Mouse (Mus musculus) limb, embryonic 11.5 days (tissue): Measurements from ENCODE around the gene Fam221a. TPM values are rescaled to one million over a fixed set of nuclear protein-coding genes. Genes with fewer than 3 reads are reported as not detected.

Experiments
- ATAC-seq: fragments of 200-750 bp; cut with Nextera tagmentation; 2 replicates; pipeline ENCODE4 v1.8.0; 2017; ENCODE audit warnings: low read depth; ENCODE audit not compliant: insufficient number of reproducible peaks, low FRiP score, low TSS enrichment
- DNase-seq: peaks from one replicate; pipeline ENCODE4 v3.0.0-alpha.2; 2015; ENCODE audit warnings: low spot score
- H3K27ac ChIP-seq: fragments of 300-500 bp; sonication (generic); replicated peaks from 2 replicates; pipeline ENCODE4 v1.5.1; 2014; ENCODE audit warnings: low read depth, mild to moderate bottlenecking, low read length
- H3K27me3 ChIP-seq: fragments of 300-500 bp; sonication (generic); 2 replicates; pipeline ENCODE4 v1.6.1; 2014; ENCODE audit warnings: mild to moderate bottlenecking, low read length, mixed read lengths; ENCODE audit not compliant: control insufficient read depth, insufficient read depth
- H3K36me3 ChIP-seq: fragments of 300-500 bp; sonication (generic); 2 replicates; pipeline ENCODE4 v1.6.1; 2014; ENCODE audit warnings: mild to moderate bottlenecking, low read length, moderate library complexity, mixed read lengths; ENCODE audit not compliant: control insufficient read depth, insufficient read depth
- H3K4me1 ChIP-seq: fragments of 300-500 bp; sonication (generic); 2 replicates; pipeline ENCODE4 v1.6.1; 2014; ENCODE audit warnings: low read length, mixed read lengths; ENCODE audit not compliant: control insufficient read depth, insufficient read depth
- H3K4me2 ChIP-seq: fragments of 300-500 bp; sonication (generic); 2 replicates; pipeline ENCODE4 v1.6.1; 2014; ENCODE audit warnings: low read depth, mild to moderate bottlenecking, moderate library complexity; ENCODE audit not compliant: severe bottlenecking
- H3K4me3 ChIP-seq: fragments of 300-500 bp; sonication (generic); 2 replicates; pipeline ENCODE4 v1.5.1; 2014; ENCODE audit warnings: low read depth, low read length
- H3K9ac ChIP-seq: fragments of 300-500 bp; sonication (generic); 2 replicates; pipeline ENCODE4 v1.6.1; 2014; ENCODE audit warnings: mild to moderate bottlenecking, low read length
- H3K9me3 ChIP-seq: fragments of 300-500 bp; sonication (generic); 2 replicates; pipeline ENCODE4 v1.6.1; 2016; ENCODE audit warnings: low read length; ENCODE audit not compliant: control insufficient read depth
- WGBS: fragments of 180-500 bp; shearing (Covaris S2); extraction: QIAGEN DNeasy Blood & Tissue Kit; methylation state at CpG from one replicate; pipeline ENCODE4 v1.1.7; 2014; 5-methylcytosine and 5-hydroxymethylcytosine counted together
- polyA plus RNA-seq: library from polyadenylated mRNA; unstranded; fragments of >200 nt; fragmentation: Nextera tagmentation; extraction: Ambion mirVana; gene quantifications from 2 replicates; pipeline ENCODE4 v1.2.1, GENCODE M21; 2014

Gene Fam221a
- polyA plus RNA-seq, 1 experiment from 2014 or later, result 7.2 TPM

- Histone ChIP-seq H3K27me3 (no peaks in the 10 kb centered on the region), H3K36me3 (no peaks in the 10 kb centered on the region), H3K4me2 (no peak overlapping the region), H3K9ac (no peak overlapping the region), H3K27ac (no peak overlapping the region), H3K4me1 (0 out of 2 replicates have a peak, but pooled peaks cover 3% of the 10 kb centered on the region), H3K4me3 (no peak overlapping the region), H3K9me3 (no peaks in the 10 kb centered on the region)
- DNase-seq, result no peak
- WGBS, result 87% methylated on average over 3 of the region's 3 CpGs
- ATAC-seq, result no peak
Measured at GRCm38 (mm10) chr6:49326846-49327245, 40.7 kb upstream of the Fam221a start.

DNA sequence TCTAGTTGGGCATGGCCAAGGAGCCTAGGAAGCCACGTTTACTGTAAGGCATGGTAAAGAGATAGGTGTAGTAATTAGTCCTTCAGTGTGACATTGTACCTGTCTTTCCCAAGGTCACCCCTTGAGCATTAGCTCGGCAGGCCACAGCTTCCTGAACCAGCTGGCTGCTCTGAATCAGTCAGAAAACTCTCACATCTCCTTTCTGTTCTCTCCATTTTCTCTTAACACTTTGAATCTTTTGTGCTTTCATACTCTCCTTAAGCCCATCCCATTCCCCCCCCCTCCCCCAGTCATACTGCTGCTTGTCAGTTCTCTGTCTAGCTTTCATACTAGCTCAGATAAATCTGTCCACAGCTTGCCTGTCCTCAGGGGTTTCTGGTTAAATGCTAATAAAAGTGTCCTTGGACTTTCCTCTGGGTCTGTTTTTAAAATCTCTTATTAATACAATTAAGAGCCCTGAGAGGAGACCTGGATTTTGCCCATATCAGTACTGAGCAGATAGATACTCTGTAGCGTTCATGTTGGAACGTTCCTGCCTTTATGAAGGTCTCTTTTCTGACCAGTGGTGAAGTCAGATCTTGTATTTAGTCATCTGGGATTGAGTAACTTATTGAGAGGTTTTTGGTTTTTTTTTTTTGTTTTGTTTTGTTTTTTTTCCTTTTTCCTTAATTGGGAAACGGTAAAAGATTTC, 36.0 kb upstream of the Fam221a start:
- Histone ChIP-seq H3K4me1 (0 out of 2 replicates have a peak, but pooled peaks cover 3% of the 10 kb centered on the region), H3K4me3 (no peak overlapping the region), H3K27me3 (no peaks in the 10 kb centered on the region), H3K36me3 (no peaks in the 10 kb centered on the region), H3K4me2 (no peak overlapping the region), H3K9ac (no peak overlapping the region), H3K27ac (no peak overlapping the region), H3K9me3 (no peaks in the 10 kb centered on the region)
- DNase-seq, result no peak
- no peak for ATAC-seq
- WGBS, result 74% methylated on average over 5 of the region's 5 CpGs

GRCm38 (mm10) chr6:49332060-49332370, 35.5 kb upstream of the Fam221a start:
- no peaks in the 10 kb centered on the region for H3K27me3 ChIP-seq
- no peaks in the 10 kb centered on the region for H3K9me3 ChIP-seq
- H3K9ac ChIP-seq, result no peak overlapping the region
- H3K36me3 ChIP-seq, result no peaks in the 10 kb centered on the region
- no peak for DNase-seq
- WGBS, result 74% methylated on average over 13 of the region's 13 CpGs
- H3K27ac ChIP-seq, result no peak overlapping the region
- 0 out of 2 replicates have a peak, but pooled peaks cover 3% of the 10 kb centered on the region for H3K4me1 ChIP-seq
- no peak for ATAC-seq
- no peak overlapping the region for H3K4me2 ChIP-seq
- H3K4me3 ChIP-seq, result no peak overlapping the region

- H3K27me3 ChIP-seq, result no peaks in the 10 kb centered on the region
- no peak overlapping the region for H3K27ac ChIP-seq
- 8% methylated on average over 9 of the region's 9 CpGs for WGBS
- no peak overlapping the region for H3K9ac ChIP-seq
- peak; percentile 34 for DNase-seq
- H3K4me1 ChIP-seq, result no peaks in the 10 kb centered on the region
- no peak overlapping the region for H3K4me3 ChIP-seq
- no peaks in the 10 kb centered on the region for H3K36me3 ChIP-seq
- no peaks in the 10 kb centered on the region for H3K9me3 ChIP-seq
- no peak overlapping the region for H3K4me2 ChIP-seq
- peak; percentile 21; the same call in 1 of the 2 replicates for ATAC-seq
Measured at GRCm38 (mm10) chr6:49338566-49338965, 29.0 kb upstream of the Fam221a start.

GRCm38 (mm10) chr6:49339145-49339544, 28.4 kb upstream of the Fam221a start:
- Histone ChIP-seq H3K27me3 (no peaks in the 10 kb centered on the region), H3K4me1 (no peaks in the 10 kb centered on the region), H3K27ac (no peak overlapping the region), H3K9me3 (no peaks in the 10 kb centered on the region), H3K4me2 (no peak overlapping the region), H3K4me3 (no peak overlapping the region), H3K36me3 (no peaks in the 10 kb centered on the region), H3K9ac (no peak overlapping the region)
- no peak for ATAC-seq
- 27% methylated on average over 6 of the region's 6 CpGs for WGBS
- no peak for DNase-seq

GRCm38 (mm10) chr6:49343737-49344469, 23.6 kb upstream of the Fam221a start:
- ATAC-seq, result no peak
- 84% methylated on average over 14 of the region's 14 CpGs for WGBS

GRCm38 (mm10) chr6:49349826-49350225, 17.7 kb upstream of the Fam221a start:
- no peaks in the 10 kb centered on the region for H3K4me1 ChIP-seq
- ATAC-seq, result no peak
- no peak overlapping the region for H3K4me2 ChIP-seq
- 86% methylated on average over 7 of the region's 7 CpGs for WGBS
- H3K9me3 ChIP-seq, result no peaks in the 10 kb centered on the region
- no peak for DNase-seq
- H3K9ac ChIP-seq, result no peak overlapping the region
- H3K36me3 ChIP-seq, result no peaks in the 10 kb centered on the region
- H3K4me3 ChIP-seq, result no peak overlapping the region
- no peaks in the 10 kb centered on the region for H3K27me3 ChIP-seq
- no peak overlapping the region for H3K27ac ChIP-seq

More at GRCm38 (mm10) chr6:49343737-49344469, 23.6 kb upstream of the Fam221a start:
- H3K36me3 ChIP-seq, result no peaks in the 10 kb centered on the region
- DNase-seq, result no peak
- no peak overlapping the region for H3K9ac ChIP-seq
- no peaks in the 10 kb centered on the region for H3K9me3 ChIP-seq
- no peak overlapping the region for H3K27ac ChIP-seq
- no peaks in the 10 kb centered on the region for H3K27me3 ChIP-seq
- no peak overlapping the region for H3K4me3 ChIP-seq
- H3K4me1 ChIP-seq, result no peaks in the 10 kb centered on the region
- no peak overlapping the region for H3K4me2 ChIP-seq

DNA sequence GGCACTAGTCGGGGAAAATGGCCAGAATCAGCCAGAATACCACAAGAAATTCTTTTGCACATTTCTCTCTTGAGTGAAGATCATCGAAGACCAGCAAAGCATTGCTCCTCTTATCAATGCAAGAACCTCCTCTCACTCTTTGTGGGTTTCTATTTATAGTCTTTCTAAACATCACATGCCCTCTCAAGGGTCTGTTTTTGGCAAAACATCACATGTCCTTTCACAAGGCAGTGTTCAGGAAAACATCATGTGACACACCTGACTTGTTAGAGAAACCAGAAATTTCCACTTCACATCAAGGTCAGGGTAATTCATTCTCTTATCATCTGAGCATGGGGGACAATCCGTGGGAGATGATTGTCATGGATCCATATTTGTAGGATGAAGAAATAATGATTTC, 12.9 kb upstream of the Fam221a start:
- H3K4me1 ChIP-seq, result no peaks in the 10 kb centered on the region
- no peaks in the 10 kb centered on the region for H3K27me3 ChIP-seq
- DNase-seq (no peak), ATAC-seq (no peak)
- no peaks in the 10 kb centered on the region for H3K9me3 ChIP-seq
- H3K9ac ChIP-seq, result no peak overlapping the region
- no peak overlapping the region for H3K27ac ChIP-seq
- no peak overlapping the region for H3K4me3 ChIP-seq
- H3K4me2 ChIP-seq, result no peak overlapping the region
- 90% methylated on average over 3 of the region's 3 CpGs for WGBS
- H3K36me3 ChIP-seq, result no peaks in the 10 kb centered on the region
